Mouse (Mus musculus): ENCODE measurements around the gene Ubxn11.
"Not testable (repeated sequence)": the region's sequence is repeated elsewhere in the genome, so short reads cannot be mapped to it uniquely, and the experiment has no call there.

Ubxn11 gene

GRCm38 (mm10) chr4:134120192-134120805, 17.9 kb downstream of the Ubxn11 start:
- DNase-seq: no peak

DNA sequence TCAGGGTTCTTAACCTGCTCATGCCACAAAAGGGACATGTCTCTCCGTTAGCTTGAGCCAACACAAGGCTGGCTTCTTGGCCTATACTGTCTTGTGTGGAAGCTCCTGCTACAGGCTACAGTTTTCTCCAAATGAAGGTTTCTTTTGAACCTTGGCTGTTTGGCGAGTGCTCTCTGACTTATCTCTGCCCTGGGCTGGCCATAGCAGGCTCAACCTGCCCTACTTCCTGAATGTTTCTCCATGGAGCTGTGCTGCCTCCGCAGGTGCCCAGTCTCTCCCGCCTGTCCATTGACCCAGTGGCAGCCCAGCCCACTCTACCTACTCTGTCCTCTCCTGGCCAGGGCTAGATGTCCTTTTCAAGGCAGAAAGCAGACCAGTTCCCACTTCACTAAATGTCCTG, 18.5 kb downstream of the Ubxn11 start:
- DNase-seq: no peak

GRCm38 (mm10) chr4:134121571-134121970, 19.2 kb downstream of the Ubxn11 start:
- no peak for DNase-seq

GRCm38 (mm10) chr4:134122281-134122680, 19.9 kb downstream of the Ubxn11 start:
- no peak for DNase-seq

- no peak for DNase-seq
Measured at GRCm38 (mm10) chr4:134123147-134123546, 20.8 kb downstream of the Ubxn11 start.

- peak; percentile 71 for DNase-seq
Measured at GRCm38 (mm10) chr4:134123680-134124551, 21.5 kb downstream of the Ubxn11 start.

GRCm38 (mm10) chr4:134125383-134126060, 23.2 kb downstream of the Ubxn11 start:
- no peak for DNase-seq

DNA sequence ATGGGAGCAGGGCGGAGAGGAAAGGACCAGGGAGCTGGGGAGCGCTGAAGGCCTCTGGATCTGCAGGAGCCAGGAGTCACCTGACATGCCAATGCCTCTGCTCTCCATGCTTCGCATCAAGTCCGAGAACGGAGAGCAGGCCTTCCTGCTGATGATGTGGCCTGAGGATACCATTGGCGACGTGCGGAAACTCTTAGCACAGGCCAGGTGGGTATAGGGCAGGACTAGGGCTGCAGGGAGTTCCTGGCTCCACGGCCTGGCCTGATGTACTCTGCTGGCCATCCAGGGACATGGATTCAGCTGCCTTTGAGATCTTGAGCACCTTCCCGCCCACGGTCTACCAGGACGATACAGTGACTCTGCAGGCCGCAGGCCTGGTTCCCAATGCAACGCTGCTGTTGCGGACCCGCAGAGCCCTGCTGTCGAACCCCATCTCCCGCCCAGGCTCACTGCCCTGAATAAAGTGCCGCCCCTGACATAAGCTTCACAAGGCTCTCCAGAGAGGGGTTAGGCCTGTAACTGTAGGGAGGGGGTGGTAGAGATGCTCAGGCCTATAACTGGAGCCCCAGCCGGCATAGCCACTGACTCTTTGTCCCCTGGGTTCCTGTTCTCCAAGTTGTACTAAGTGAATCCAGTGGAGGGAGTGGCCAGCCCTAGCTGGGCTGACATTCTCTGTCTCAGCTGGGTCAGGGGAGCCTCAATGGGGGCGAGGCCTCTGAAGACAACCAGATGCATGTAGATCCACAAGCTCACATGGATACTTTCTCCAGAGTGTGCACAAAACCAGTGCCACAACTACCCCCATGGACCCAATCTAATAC, 24.1 kb downstream of the Ubxn11 start:
- no peak for DNase-seq

DNA sequence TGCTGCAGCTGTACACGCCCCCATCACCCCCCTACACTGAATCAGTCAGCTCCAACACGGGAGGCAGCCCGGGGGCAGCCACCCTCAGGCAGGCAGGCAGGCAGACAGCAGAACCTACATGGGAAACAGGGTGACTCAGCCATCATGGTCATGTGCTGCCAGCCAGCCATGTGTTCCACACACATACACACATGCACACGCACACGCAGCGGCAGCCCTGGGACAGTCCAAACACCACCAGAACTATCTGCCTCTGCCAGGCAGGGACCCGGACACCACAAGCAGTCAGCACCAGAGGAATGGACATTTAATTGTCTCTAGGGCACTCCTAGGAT, 24.7 kb downstream of the Ubxn11 start:
- no peak for DNase-seq

- DNase-seq: no peak
Measured at GRCm38 (mm10) chr4:134127793-134128192, 25.4 kb downstream of the Ubxn11 start.

- peak; percentile 78 for DNase-seq
Measured at GRCm38 (mm10) chr4:134128221-134128982, 26.0 kb downstream of the Ubxn11 start, which contains the start of gene Sh3bgrl3. Sh3bgrl3 (minus strand) TSS chr4:134128789.

- no peak for DNase-seq
Measured at GRCm38 (mm10) chr4:134128983-134129362, 26.6 kb downstream of the Ubxn11 start.

GRCm38 (mm10) chr4:134129482-134129881, 27.1 kb downstream of the Ubxn11 start:
- no peak for DNase-seq

- DNase-seq: no peak
Measured at GRCm38 (mm10) chr4:134132117-134132516, 29.7 kb downstream of the Ubxn11 start.

DNA sequence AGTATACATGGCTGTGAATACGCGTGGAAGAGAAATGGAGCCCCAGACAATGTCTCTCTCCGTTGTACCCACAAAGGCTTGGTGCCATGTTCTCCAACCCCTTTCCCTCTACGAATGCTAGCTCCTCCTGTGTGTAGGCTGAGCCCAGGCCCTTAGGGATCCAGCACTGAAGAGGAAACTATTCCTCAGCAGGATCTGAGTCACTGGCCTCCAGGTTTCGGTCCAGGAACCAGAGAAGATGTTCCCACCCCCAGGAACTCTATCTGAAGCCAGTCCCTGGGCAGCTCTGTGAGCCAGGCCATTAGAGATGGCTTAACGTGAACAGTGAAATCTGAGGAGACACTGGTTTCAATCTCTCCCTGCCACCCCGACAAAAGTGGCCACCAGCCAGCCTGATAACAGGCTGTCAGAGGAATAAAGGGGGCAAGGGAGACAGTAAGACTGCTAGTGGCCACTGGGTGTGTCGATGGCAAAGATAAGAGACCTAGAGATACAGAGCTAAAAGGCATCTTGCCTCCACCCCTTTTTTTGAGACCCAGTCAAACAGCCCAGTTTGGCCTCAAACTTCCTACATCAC, 30.2 kb downstream of the Ubxn11 start:
- no peak for DNase-seq

DNA sequence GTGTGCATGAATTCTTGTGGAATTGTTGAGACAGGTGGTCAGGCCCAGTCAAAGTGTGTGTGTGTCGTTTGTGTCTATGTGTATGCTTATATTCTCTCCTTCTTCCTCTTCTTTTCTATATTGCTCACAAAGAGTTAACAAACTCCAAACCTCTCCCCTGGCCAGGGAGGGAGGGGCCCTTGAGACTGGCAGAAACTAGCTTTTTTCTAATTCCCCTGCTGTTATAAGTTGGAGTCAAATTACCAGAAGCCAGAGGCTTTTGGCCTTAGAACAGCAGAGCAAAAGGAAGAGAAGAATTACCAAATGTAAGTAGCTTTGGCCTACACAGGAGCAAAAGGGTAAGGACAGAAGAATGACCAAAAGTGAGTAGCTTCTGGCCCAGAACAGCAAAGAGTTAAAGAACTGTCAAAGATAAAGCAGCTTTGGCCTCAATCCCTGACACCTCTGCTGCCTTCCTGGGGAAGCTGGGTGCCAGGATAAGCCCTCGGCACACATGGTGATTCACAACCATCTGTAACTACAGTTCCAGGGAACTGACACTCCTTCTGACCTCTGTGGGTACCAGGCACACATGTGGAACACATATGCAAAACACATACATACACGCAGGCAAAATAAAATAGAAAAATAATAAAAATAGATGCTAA, 34.0 kb downstream of the Ubxn11 start:
- DNase-seq: no peak

- DNase-seq: no peak
Measured at GRCm38 (mm10) chr4:134138857-134139256, 36.5 kb downstream of the Ubxn11 start.

DNA sequence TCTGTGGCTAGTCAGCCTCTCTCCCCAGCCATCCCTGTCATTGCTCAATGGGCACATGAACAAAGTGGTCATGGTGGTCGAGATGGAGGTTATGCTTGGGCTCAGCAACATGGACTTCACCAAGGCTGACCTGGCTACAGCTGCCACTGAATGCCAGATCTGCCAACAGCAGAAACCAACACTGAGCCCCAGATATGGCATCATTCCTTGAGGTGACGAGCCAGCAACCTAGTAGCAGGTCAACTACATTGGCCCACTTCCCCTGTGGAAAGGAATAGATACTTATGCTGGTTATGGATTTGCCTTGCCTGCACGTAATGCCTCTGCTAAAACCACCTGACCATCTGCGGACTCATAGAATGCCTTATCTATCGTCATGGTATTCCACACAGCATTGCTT, 41.9 kb downstream of the Ubxn11 start:
- not testable (repeated sequence) for DNase-seq

DNA sequence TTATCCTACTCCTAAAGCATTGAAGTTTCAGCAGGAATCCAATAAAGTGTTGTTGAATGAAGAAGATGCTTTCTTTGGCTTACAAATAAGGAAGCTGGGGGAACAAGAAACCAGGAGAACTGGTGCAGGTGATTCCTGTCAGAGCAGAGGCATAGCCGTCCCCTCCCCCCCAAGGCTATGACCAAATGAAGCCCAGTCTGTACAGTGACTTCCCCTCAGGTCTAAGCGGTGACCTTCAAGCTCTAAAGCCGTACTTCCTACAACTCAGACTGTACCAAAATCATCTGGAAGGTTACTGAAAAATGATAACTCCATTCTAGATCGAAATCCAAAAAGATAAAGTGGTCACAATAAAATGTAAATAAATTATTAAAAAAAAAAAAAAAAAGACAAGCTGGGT, 47.0 kb downstream of the Ubxn11 start:
- no peak for DNase-seq

DNA sequence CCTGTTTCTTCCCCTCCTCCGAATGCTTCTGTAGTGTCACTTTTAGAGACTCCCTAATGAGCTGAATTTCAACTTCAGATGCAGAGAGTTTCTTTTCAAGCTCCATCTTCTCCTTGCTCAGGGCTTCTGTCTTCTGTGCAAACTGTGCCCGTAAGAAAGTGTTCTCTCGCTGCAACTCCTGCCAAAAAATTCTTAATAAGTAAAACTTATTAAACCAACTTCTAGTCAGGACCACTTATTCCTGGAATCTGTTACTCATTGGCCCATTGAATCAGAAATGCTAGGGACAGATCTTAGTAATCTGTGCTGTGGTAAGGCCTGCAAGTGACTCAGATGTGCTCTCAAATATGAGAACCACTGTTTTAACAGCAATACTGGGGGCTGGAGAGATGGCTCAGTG, 49.7 kb downstream of the Ubxn11 start:
- no peak for DNase-seq

DNA sequence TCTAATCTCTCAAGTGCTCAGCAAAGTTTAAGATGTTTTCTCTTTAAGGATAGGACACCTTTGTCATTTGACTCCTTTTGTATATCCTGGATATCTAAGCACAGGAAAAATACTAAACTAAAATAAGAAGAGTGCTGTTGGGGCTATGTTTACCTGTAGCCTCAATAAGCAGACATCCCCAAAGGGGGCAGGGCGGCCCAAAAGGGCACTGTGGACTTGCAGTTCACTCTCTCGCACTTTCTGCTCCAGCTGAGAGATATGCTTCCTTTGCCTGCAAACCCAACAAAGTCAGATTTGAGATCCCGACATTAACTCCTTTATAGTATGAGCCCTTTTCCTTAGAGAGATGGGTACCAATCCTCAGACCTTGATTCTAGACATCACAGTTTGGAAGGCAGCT, 51.3 kb downstream of the Ubxn11 start:
- DNase-seq: no peak
